Mouse (Mus musculus) embryonic facial prominence, embryonic 15.5 days (tissue): ENCODE measurements around the gene Vps51. TPM values are rescaled to one million over a fixed set of nuclear protein-coding genes. Genes with fewer than 3 reads are reported as not detected.

Source experiments
- ATAC-seq: fragments of 200-750 bp; cut with Nextera tagmentation; 2 replicates; pipeline ENCODE4 v1.8.0; 2017; ENCODE audit warnings: low read depth, moderate TSS enrichment; ENCODE audit not compliant: insufficient number of reproducible peaks, low FRiP score, low TSS enrichment
- H3K27ac ChIP-seq: fragments of 300-500 bp; sonication (generic); replicated peaks from 2 replicates; pipeline ENCODE4 v1.5.1; 2015; ENCODE audit warnings: mild to moderate bottlenecking, inconsistent platforms
- H3K27me3 ChIP-seq: fragments of 300-500 bp; sonication (generic); 2 replicates; pipeline ENCODE4 v1.6.1; 2015; ENCODE audit warnings: inconsistent platforms
- H3K36me3 ChIP-seq: fragments of 300-500 bp; sonication (generic); 2 replicates; pipeline ENCODE4 v1.6.1; 2015; ENCODE audit warnings: mild to moderate bottlenecking, inconsistent platforms
- H3K4me1 ChIP-seq: fragments of 300-500 bp; sonication (generic); 2 replicates; pipeline ENCODE4 v1.6.1; 2015; ENCODE audit warnings: inconsistent platforms
- H3K4me2 ChIP-seq: fragments of 300-500 bp; sonication (generic); replicated peaks from 2 replicates; pipeline ENCODE4 v1.6.1; 2015; ENCODE audit warnings: mild to moderate bottlenecking, inconsistent platforms
- H3K4me3 ChIP-seq: fragments of 300-500 bp; sonication (generic); replicated peaks from 2 replicates; pipeline ENCODE4 v1.5.1; 2015; ENCODE audit warnings: mild to moderate bottlenecking, inconsistent platforms
- H3K9ac ChIP-seq: fragments of 300-500 bp; sonication (generic); 2 replicates; pipeline ENCODE4 v1.6.1; 2015; ENCODE audit warnings: inconsistent platforms
- H3K9me3 ChIP-seq: fragments of 300-500 bp; sonication (generic); replicated peaks from 2 replicates; pipeline ENCODE4 v1.6.1; 2016; ENCODE audit warnings: inconsistent platforms
- WGBS: fragments of 180-500 bp; shearing (Covaris S2); methylation state at CpG from one replicate; pipeline ENCODE4 v1.1.7; 2015; 5-methylcytosine and 5-hydroxymethylcytosine counted together
- microRNA-seq: library from miRNA; unstranded; fragments of <30 nt; microRNA quantifications from one replicate; pipeline ENCODE4, GENCODE M21; 2016; ENCODE audit warnings: borderline number of aligned reads
- polyA plus RNA-seq: library from polyadenylated mRNA; unstranded; fragments of >200 nt; fragmentation: Nextera tagmentation; extraction: Ambion mirVana; gene quantifications from 2 replicates; pipeline ENCODE4 v1.2.1, GENCODE M21; 2015

Vps51 gene
- polyA plus RNA-seq, 1 experiment from 2014 or later, result 76.4 TPM

DNA sequence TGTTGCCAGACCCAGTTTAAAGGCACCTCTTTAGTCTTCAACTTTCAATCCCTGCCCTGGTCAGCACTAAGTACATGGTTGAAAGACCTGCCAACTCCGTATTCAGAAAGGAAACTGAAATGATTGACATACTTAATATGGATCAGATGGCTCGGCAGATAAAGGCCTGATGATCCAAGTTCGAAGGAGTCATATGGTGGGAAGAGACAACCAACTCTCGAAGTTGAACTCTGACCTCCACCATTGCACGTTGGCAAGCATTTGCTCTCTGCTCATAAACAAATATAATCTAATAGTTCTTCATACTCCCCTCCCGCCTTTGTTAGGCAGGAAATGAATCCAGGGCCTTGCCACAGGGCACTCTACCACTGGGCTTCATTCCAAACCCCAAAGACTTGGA lies 48.0 kb downstream of the Vps51 start:
- Histone ChIP-seq H3K9me3 (no peaks in the 10 kb centered on the region), H3K4me3 (no peak overlapping the region), H3K36me3 (no peaks in the 10 kb centered on the region), H3K27me3 (no peaks in the 10 kb centered on the region), H3K27ac (no peak overlapping the region), H3K4me2 (no peak overlapping the region), H3K9ac (no peak overlapping the region), H3K4me1 (no peaks in the 10 kb centered on the region)
- 56% methylated on average over 6 of the region's 6 CpGs for WGBS
- ATAC-seq, result no peak

- Histone ChIP-seq H3K9ac (no peak overlapping the region), H3K4me1 (no peaks in the 10 kb centered on the region), H3K4me3 (no peak overlapping the region), H3K9me3 (no peaks in the 10 kb centered on the region), H3K27me3 (no peaks in the 10 kb centered on the region), H3K36me3 (no peaks in the 10 kb centered on the region), H3K4me2 (no peak overlapping the region), H3K27ac (no peak overlapping the region)
- WGBS, result 82% methylated on average over 7 of the region's 7 CpGs
- no peak for ATAC-seq
Observed at GRCm38 (mm10) chr19:6023930-6024329, 53.1 kb downstream of the Vps51 start.

GRCm38 (mm10) chr19:6023059-6023458 lies 54.0 kb downstream of the Vps51 start:
- no peaks in the 10 kb centered on the region for H3K36me3 ChIP-seq
- no peak overlapping the region for H3K27ac ChIP-seq
- H3K4me1 ChIP-seq, result no peaks in the 10 kb centered on the region
- 59% methylated on average over 8 of the region's 8 CpGs for WGBS
- no peak for ATAC-seq
- H3K9ac ChIP-seq, result no peak overlapping the region
- H3K4me2 ChIP-seq, result no peak overlapping the region
- no peaks in the 10 kb centered on the region for H3K27me3 ChIP-seq
- no peak overlapping the region for H3K4me3 ChIP-seq
- no peaks in the 10 kb centered on the region for H3K9me3 ChIP-seq

GRCm38 (mm10) chr19:6020276-6020675 lies 56.8 kb downstream of the Vps51 start:
- Histone ChIP-seq H3K9me3 (no peaks in the 10 kb centered on the region), H3K4me1 (peaks cover 17% of the 10 kb centered on the region), H3K27me3 (no peaks in the 10 kb centered on the region), H3K36me3 (no peaks in the 10 kb centered on the region), H3K4me2 (no peak overlapping the region), H3K27ac (no peak overlapping the region), H3K4me3 (no peak overlapping the region), H3K9ac (no peak overlapping the region)
- ATAC-seq, result no peak
- WGBS, result 60% methylated on average over 3 of the region's 3 CpGs

GRCm38 (mm10) chr19:6018142-6019089 lies 58.6 kb downstream of the Vps51 start:
- no peak for ATAC-seq
- H3K27me3 ChIP-seq, result no peaks in the 10 kb centered on the region
- H3K4me2 ChIP-seq, result no peak overlapping the region
- no peaks in the 10 kb centered on the region for H3K36me3 ChIP-seq
- no peak overlapping the region for H3K9ac ChIP-seq
- peaks cover 31% of the 10 kb centered on the region for H3K4me1 ChIP-seq
- H3K9me3 ChIP-seq, result no peaks in the 10 kb centered on the region
- 28% methylated on average over 15 of the region's 15 CpGs for WGBS
- no peak overlapping the region for H3K4me3 ChIP-seq
- no peak overlapping the region for H3K27ac ChIP-seq

Small RNAs within 50 kb of the gene (microRNA-seq; reads per million reads assigned to microRNA genes)
- gene Mir6988, result 0.52 reads per million

Other genes starting within 250 kb of the Vps51 start
- gene Frmd8, start 202.0 kb downstream of the Vps51 start, polyA plus RNA-seq, result 32.5 and 37.4 TPM in 2 replicates
- gene Slc25a45, start 199.4 kb downstream of the Vps51 start, polyA plus RNA-seq, result 5.9 and 7.5 TPM in 2 replicates
- gene Tigd3, start 183.1 kb downstream of the Vps51 start, polyA plus RNA-seq, result 3.4 and 3.6 TPM in 2 replicates
- gene Dpf2, start 164.2 kb downstream of the Vps51 start, polyA plus RNA-seq, result 144 and 167 TPM in 2 replicates
- 11.0 TPM in 2 replicates for gene Cdc42ep2, start 152.4 kb downstream of the Vps51 start, polyA plus RNA-seq
- gene Pola2, start 113.0 kb downstream of the Vps51 start, polyA plus RNA-seq, result 59.6 and 65.4 TPM in 2 replicates
- not detected in 2 replicates for gene Slc22a20, start 91.1 kb downstream of the Vps51 start, polyA plus RNA-seq
- gene Capn1, start 61.3 kb downstream of the Vps51 start, polyA plus RNA-seq, result 22.1 and 22.4 TPM in 2 replicates
- gene Syvn1, start 30.7 kb downstream of the Vps51 start, polyA plus RNA-seq, result 34.2 and 39.8 TPM in 2 replicates
- 66.8 and 67.1 TPM in 2 replicates for gene Mrpl49, start 19.4 kb downstream of the Vps51 start, polyA plus RNA-seq
- gene Fau, start 19.4 kb downstream of the Vps51 start, polyA plus RNA-seq, result 809 and 853 TPM in 2 replicates
- gene Znhit2, start 16.0 kb downstream of the Vps51 start, polyA plus RNA-seq, result 37.1 and 41.1 TPM in 2 replicates
- 21.7 and 24.6 TPM in 2 replicates for gene Tm7sf2, start 8.9 kb downstream of the Vps51 start, polyA plus RNA-seq
- gene Tmem262, start 2.8 kb upstream of the Vps51 start, polyA plus RNA-seq, result not detected in 2 replicates
- 1.9 and 2.1 TPM in 2 replicates for gene Gm28374, start 5.0 kb upstream of the Vps51 start, polyA plus RNA-seq
- gene Zfpl1, start 7.7 kb upstream of the Vps51 start, polyA plus RNA-seq, result 86.9 and 90.9 TPM in 2 replicates
- gene Cdca5, start 7.8 kb upstream of the Vps51 start, polyA plus RNA-seq, result 27.7 and 29.0 TPM in 2 replicates
- not detected in 2 replicates for gene AC131692.1, start 17.2 kb upstream of the Vps51 start, polyA plus RNA-seq
- gene Naaladl1, start 28.6 kb upstream of the Vps51 start, polyA plus RNA-seq, result 0.25 TPM in 2 replicates
- gene Sac3d1, start 41.4 kb upstream of the Vps51 start, polyA plus RNA-seq, result 48.4 and 48.6 TPM in 2 replicates
- gene Snx15, start 51.1 kb upstream of the Vps51 start, polyA plus RNA-seq, result 37.9 and 38.5 TPM in 2 replicates
- gene Batf2, start 63.8 kb upstream of the Vps51 start, polyA plus RNA-seq, result 0.19 and 0.39 TPM in 2 replicates
- 98.5 and 100 TPM in 2 replicates for gene Arl2, start 64.3 kb upstream of the Vps51 start, polyA plus RNA-seq
- 0.11 and 0.13 TPM in 2 replicates for gene Majin, start 107.2 kb upstream of the Vps51 start, polyA plus RNA-seq
- gene Gpha2, start 149.1 kb upstream of the Vps51 start, polyA plus RNA-seq, result 2.5 and 3.3 TPM in 2 replicates
- gene Ppp2r5b, start 158.6 kb upstream of the Vps51 start, polyA plus RNA-seq, result 39.2 and 39.7 TPM in 2 replicates
- 10.3 and 11.0 TPM in 2 replicates for gene Atg2a, start 164.4 kb upstream of the Vps51 start, polyA plus RNA-seq
- gene Ehd1, start 199.5 kb upstream of the Vps51 start, polyA plus RNA-seq, result 77.2 and 83.5 TPM in 2 replicates
- 1.5 and 2.5 TPM in 2 replicates for gene Cdc42bpg, start 229.2 kb upstream of the Vps51 start, polyA plus RNA-seq